Mouse (Mus musculus): ENCODE results near the gene Mettl9. TPM values are rescaled to one million over a fixed set of nuclear protein-coding genes. Genes with fewer than 3 reads are reported as not detected.

Mettl9 gene
- total RNA-seq, 1 experiment: 26.7 TPM

DNA sequence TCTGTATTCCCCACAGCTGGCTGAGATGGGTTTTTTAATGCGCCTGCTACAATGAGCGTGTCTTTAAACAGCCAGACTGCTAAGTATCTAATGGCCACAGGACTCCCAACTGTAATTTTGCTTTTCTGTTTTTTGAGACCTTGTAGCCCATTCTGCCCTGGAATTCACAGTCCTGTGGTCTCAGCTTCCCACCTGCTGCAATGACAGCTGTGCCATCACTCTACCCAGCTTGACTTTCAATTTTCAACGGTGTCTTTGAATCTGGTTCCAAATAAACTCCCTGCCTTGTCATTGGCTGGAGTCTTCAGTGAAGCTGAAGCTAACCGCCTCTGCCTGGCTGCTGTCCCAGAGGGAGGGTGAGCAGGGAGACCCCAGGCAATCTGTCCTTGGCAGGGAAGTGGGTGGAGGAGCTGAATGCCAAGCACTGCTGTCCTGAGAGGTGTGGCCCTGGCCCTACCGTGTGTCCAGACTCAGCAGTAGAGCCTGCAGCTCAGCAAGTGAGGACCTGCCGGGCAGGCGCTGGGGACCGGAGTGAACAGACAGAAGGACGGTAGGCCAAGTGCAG is 48.8 kb downstream of the Mettl9 start:
- in situ Hi-C loops (cut with MboI; ENCODE audit: low sequenced_read_pairs in 2 of 2, unreplicated experiment in 2 of 2): no loop called here
- H3K4me3 ChIP-seq (ENCODE audit: insufficient read depth in 1 of 2, low read depth in 1 of 2, low read length in 2 of 2, poor library complexity in 1 of 2, severe bottlenecking in 1 of 2): no peak overlapping the region
- TF ChIP-seq ZC3H11A (IDR thresholded peaks at IDR 0.05; ENCODE audit: borderline replicate concordance, low read depth, low read length) (no peak), MAFK (IDR thresholded peaks at IDR 0.05; ENCODE audit: insufficient read depth, low read depth, low read length) (no peak), CHD2 (IDR thresholded peaks at IDR 0.05; ENCODE audit: low read depth, low read length) (no peak), ZNF384 (IDR thresholded peaks at IDR 0.05; ENCODE audit: low read depth, low read length) (no peak), HCFC1 (IDR thresholded peaks at IDR 0.05; ENCODE audit: borderline replicate concordance, insufficient read depth, low read length) (no peak)
- no peaks in the 10 kb centered on the region for H3K9me3 ChIP-seq (ENCODE audit: control insufficient read depth, insufficient read depth, low read depth, low read length)
- no peaks in the 10 kb centered on the region for H3K36me3 ChIP-seq (ENCODE audit: control insufficient read depth, insufficient read depth, low read length, poor library complexity, severe bottlenecking)
- H3K9ac ChIP-seq (ENCODE audit: insufficient read depth, low read depth, low read length, poor library complexity, severe bottlenecking): no peak overlapping the region
- no peaks in the 10 kb centered on the region for H3K4me1 ChIP-seq (ENCODE audit: control insufficient read depth in 2 of 2, insufficient read depth in 2 of 2, low read length in 2 of 2, poor library complexity in 1 of 2)
- H3K27ac ChIP-seq (ENCODE audit: insufficient read depth, low read depth, low read length, poor library complexity, severe bottlenecking): no peak overlapping the region
- no peak for DNase-seq (ENCODE audit: low read depth, low spot score)

- no peak for DNase-seq (ENCODE audit: low read depth, low spot score)
- Histone ChIP-seq H3K27ac (ENCODE audit: insufficient read depth, low read depth, low read length, poor library complexity, severe bottlenecking) (no peak overlapping the region), H3K36me3 (ENCODE audit: control insufficient read depth, insufficient read depth, low read length, poor library complexity, severe bottlenecking) (no peaks in the 10 kb centered on the region), H3K9ac (ENCODE audit: insufficient read depth, low read depth, low read length, poor library complexity, severe bottlenecking) (no peak overlapping the region), H3K9me3 (ENCODE audit: control insufficient read depth, insufficient read depth, low read depth, low read length) (no peaks in the 10 kb centered on the region), H3K4me3 (ENCODE audit: insufficient read depth in 1 of 2, low read depth in 1 of 2, low read length in 2 of 2, poor library complexity in 1 of 2, severe bottlenecking in 1 of 2) (no peak overlapping the region), H3K4me1 (ENCODE audit: control insufficient read depth in 2 of 2, insufficient read depth in 2 of 2, low read length in 2 of 2, poor library complexity in 1 of 2) (no peaks in the 10 kb centered on the region)
- in situ Hi-C loops (cut with MboI; ENCODE audit: low sequenced_read_pairs in 2 of 2, unreplicated experiment in 2 of 2): no loop called here
- no peak for TF ChIP-seq MAFK (IDR thresholded peaks at IDR 0.05; ENCODE audit: insufficient read depth, low read depth, low read length)
- TF ChIP-seq CHD2 (IDR thresholded peaks at IDR 0.05; ENCODE audit: low read depth, low read length): no peak
- no peak for TF ChIP-seq HCFC1 (IDR thresholded peaks at IDR 0.05; ENCODE audit: borderline replicate concordance, insufficient read depth, low read length)
- TF ChIP-seq ZC3H11A (IDR thresholded peaks at IDR 0.05; ENCODE audit: borderline replicate concordance, low read depth, low read length): no peak
- TF ChIP-seq ZNF384 (IDR thresholded peaks at IDR 0.05; ENCODE audit: low read depth, low read length): no peak
These were observed 50.7 kb downstream of the Mettl9 start for GRCm38 (mm10) chr7:121084840-121085453.

- in situ Hi-C loops (cut with MboI; ENCODE audit: low sequenced_read_pairs in 2 of 2, unreplicated experiment in 2 of 2): no loop called here
- no peaks in the 10 kb centered on the region for H3K9me3 ChIP-seq (ENCODE audit: control insufficient read depth, insufficient read depth, low read depth, low read length)
- H3K9ac ChIP-seq (ENCODE audit: insufficient read depth, low read depth, low read length, poor library complexity, severe bottlenecking): no peak overlapping the region
- DNase-seq (ENCODE audit: low read depth, low spot score): no peak
- H3K27ac ChIP-seq (ENCODE audit: insufficient read depth, low read depth, low read length, poor library complexity, severe bottlenecking): no peak overlapping the region
- H3K36me3 ChIP-seq (ENCODE audit: control insufficient read depth, insufficient read depth, low read length, poor library complexity, severe bottlenecking): no peaks in the 10 kb centered on the region
- no peaks in the 10 kb centered on the region for H3K4me1 ChIP-seq (ENCODE audit: control insufficient read depth in 2 of 2, insufficient read depth in 2 of 2, low read length in 2 of 2, poor library complexity in 1 of 2)
- TF ChIP-seq ZC3H11A (IDR thresholded peaks at IDR 0.05; ENCODE audit: borderline replicate concordance, low read depth, low read length) (no peak), ZNF384 (IDR thresholded peaks at IDR 0.05; ENCODE audit: low read depth, low read length) (no peak), MAFK (IDR thresholded peaks at IDR 0.05; ENCODE audit: insufficient read depth, low read depth, low read length) (no peak), HCFC1 (IDR thresholded peaks at IDR 0.05; ENCODE audit: borderline replicate concordance, insufficient read depth, low read length) (no peak), CHD2 (IDR thresholded peaks at IDR 0.05; ENCODE audit: low read depth, low read length) (no peak)
- no peak overlapping the region for H3K4me3 ChIP-seq (ENCODE audit: insufficient read depth in 1 of 2, low read depth in 1 of 2, low read length in 2 of 2, poor library complexity in 1 of 2, severe bottlenecking in 1 of 2)
These were observed 51.3 kb downstream of the Mettl9 start for GRCm38 (mm10) chr7:121085500-121085899.

DNA sequence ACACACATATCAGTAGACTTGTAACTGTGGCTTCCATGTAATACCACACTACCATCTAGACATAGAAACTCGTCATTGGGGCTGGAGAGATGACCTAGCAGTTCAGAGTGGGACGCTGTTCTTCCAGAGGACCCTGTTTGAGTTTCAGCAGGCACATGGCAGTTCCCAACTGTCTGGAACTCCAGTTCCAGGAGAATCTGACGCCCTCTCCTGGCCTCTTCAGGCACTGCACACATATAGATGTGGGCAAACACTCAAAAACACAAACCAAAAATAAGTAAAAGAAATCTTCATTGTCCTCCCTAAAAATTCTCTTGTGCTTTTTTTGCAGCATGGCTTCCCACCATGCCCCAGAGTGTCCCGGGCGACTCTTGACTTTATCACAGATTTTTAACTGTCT is 54.5 kb downstream of the Mettl9 start:
- Histone ChIP-seq H3K36me3 (ENCODE audit: control insufficient read depth, insufficient read depth, low read length, poor library complexity, severe bottlenecking) (no peaks in the 10 kb centered on the region), H3K4me1 (ENCODE audit: control insufficient read depth in 2 of 2, insufficient read depth in 2 of 2, low read length in 2 of 2, poor library complexity in 1 of 2) (no peaks in the 10 kb centered on the region), H3K9me3 (ENCODE audit: control insufficient read depth, insufficient read depth, low read depth, low read length) (no peaks in the 10 kb centered on the region), H3K27ac (ENCODE audit: insufficient read depth, low read depth, low read length, poor library complexity, severe bottlenecking) (no peak overlapping the region), H3K4me3 (ENCODE audit: insufficient read depth in 1 of 2, low read depth in 1 of 2, low read length in 2 of 2, poor library complexity in 1 of 2, severe bottlenecking in 1 of 2) (no peak overlapping the region), H3K9ac (ENCODE audit: insufficient read depth, low read depth, low read length, poor library complexity, severe bottlenecking) (no peak overlapping the region)
- in situ Hi-C loops (cut with MboI; ENCODE audit: low sequenced_read_pairs in 2 of 2, unreplicated experiment in 2 of 2): no loop called here
- no peak; the same call in 1 of the 2 replicates for TF ChIP-seq ZC3H11A (IDR thresholded peaks at IDR 0.05; ENCODE audit: borderline replicate concordance, low read depth, low read length)
- peak; percentile 19 for DNase-seq (ENCODE audit: low read depth, low spot score)

- Histone ChIP-seq H3K4me3 (ENCODE audit: insufficient read depth in 1 of 2, low read depth in 1 of 2, low read length in 2 of 2, poor library complexity in 1 of 2, severe bottlenecking in 1 of 2) (no peak overlapping the region), H3K27ac (ENCODE audit: insufficient read depth, low read depth, low read length, poor library complexity, severe bottlenecking) (no peak overlapping the region), H3K9ac (ENCODE audit: insufficient read depth, low read depth, low read length, poor library complexity, severe bottlenecking) (no peak overlapping the region), H3K36me3 (ENCODE audit: control insufficient read depth, insufficient read depth, low read length, poor library complexity, severe bottlenecking) (no peaks in the 10 kb centered on the region), H3K4me1 (ENCODE audit: control insufficient read depth in 2 of 2, insufficient read depth in 2 of 2, low read length in 2 of 2, poor library complexity in 1 of 2) (no peaks in the 10 kb centered on the region), H3K9me3 (ENCODE audit: control insufficient read depth, insufficient read depth, low read depth, low read length) (no peaks in the 10 kb centered on the region)
- TF ChIP-seq ZC3H11A (IDR thresholded peaks at IDR 0.05; ENCODE audit: borderline replicate concordance, low read depth, low read length) (no peak), MAFK (IDR thresholded peaks at IDR 0.05; ENCODE audit: insufficient read depth, low read depth, low read length) (no peak), CHD2 (IDR thresholded peaks at IDR 0.05; ENCODE audit: low read depth, low read length) (no peak), ZNF384 (IDR thresholded peaks at IDR 0.05; ENCODE audit: low read depth, low read length) (no peak), HCFC1 (IDR thresholded peaks at IDR 0.05; ENCODE audit: borderline replicate concordance, insufficient read depth, low read length) (no peak)
- no peak for DNase-seq (ENCODE audit: low read depth, low spot score)
- in situ Hi-C loops (cut with MboI; ENCODE audit: low sequenced_read_pairs in 2 of 2, unreplicated experiment in 2 of 2): no loop called here
These were observed 56.5 kb downstream of the Mettl9 start for GRCm38 (mm10) chr7:121090748-121091147.

Data from ES-E14 (cell line).